Mouse (Mus musculus): ENCODE data around the gene Cers6.

DNA sequence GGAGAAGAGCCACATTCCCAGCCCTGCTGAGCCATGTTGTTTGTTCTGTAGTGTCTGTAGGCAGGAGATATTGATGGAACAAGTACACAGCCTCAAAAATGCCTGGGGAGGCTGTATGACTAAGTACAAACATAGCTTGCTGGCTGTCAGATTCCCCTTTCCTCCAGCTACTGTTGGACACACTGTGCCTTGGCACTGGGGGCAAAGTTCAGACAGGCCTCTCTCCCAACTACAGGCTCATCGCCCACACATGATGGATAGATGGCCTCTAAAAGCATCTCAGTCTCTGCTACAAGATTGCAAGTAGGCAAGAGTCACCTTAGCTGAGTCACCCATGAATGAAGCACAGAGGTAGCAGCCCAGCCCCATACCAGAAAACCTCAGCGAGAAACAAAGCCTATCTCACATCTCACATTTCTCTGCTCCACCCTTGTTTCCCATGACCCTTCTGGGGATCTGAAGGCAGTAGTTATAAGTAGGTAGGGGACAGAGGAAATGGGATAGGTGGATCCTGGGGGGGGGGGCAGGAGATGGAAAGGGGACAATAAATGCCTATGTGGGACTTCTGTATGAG, 74.6 kb downstream of the Cers6 start:
- TF ChIP-seq EP300 (IDR thresholded peaks at IDR 0.05; ENCODE audit: low read depth) (0 out of 2 replicates have a peak, but pooled peaks have one; percentile 11), CTCF (IDR thresholded peaks at IDR 0.05; ENCODE audit: low read depth) (no peak)

Measured in liver, embryonic 14.5 days (tissue).